Mouse (Mus musculus): ENCODE measurements around the gene Rdh16.

GRCm38 (mm10) chr10:127804416-127804815 lies 3.5 kb downstream of the Rdh16 start:
- TF ChIP-seq CTCF (IDR thresholded peaks at IDR 0.05; ENCODE audit: borderline replicate concordance, insufficient read depth, low read length) (no peak), POLR2A (IDR thresholded peaks at IDR 0.05; ENCODE audit: low read depth, low read length) (no peak)
